25 mouse cellular contexts compared by ENCODE assay signal in genomic region chr6:92737116-92737515, GRCm38 (mm10). TPM values are rescaled to one million over a fixed set of nuclear protein-coding genes. Genes with fewer than 3 reads are reported as not detected.
A peak's percentile ranks its signal among the peaks of the same experiment; 100 is the strongest.
DNase-seq lines count a peak whose midpoint lies in the region; ATAC-seq lines count a peak whose summit lies in the region.
"Had no signal": no experiment of that assay in that cellular context is flagged by ENCODE, and none has a peak within 500 bp of the region (broad histone marks: within the 10 kb centered on the region; RNA-seq: fewer than 3 reads in every experiment).

No protein-coding gene starts in this region.

- DNase-seq in cerebellum, postnatal 36 days = peak; percentile 15 to 16
- DNase-seq in cerebellum, adult 9-11 months = no peak
- DNase-seq in left cerebral cortex, postnatal 4 days = peak; percentile 36
- DNase-seq in left cerebral cortex, postnatal 14 days (ENCODE audit: low spot score in 2 of 2) = no peak
- DNase-seq in kidney, postnatal 10 days = peak; percentile 60
- no peak for DNase-seq in adipocyte (ENCODE audit: low spot score)
- DNase-seq: adrenal gland, postnatal 14 days; gastrocnemius, adult 2 months; gastrocnemius, postnatal 36 days; heart, adult 2 months; heart, postnatal 4 days; liver; lung, adult 2 months; lung, postnatal 10 days; retina, postnatal 1 day; right cerebral cortex, postnatal 14 days; spleen, adult 18-20 months; thymus, postnatal 14 days had no signal

- ATAC-seq in CD4-positive, CD25-positive, alpha-beta regulatory T cell, adult 4 months = no peak
- ATAC-seq: forebrain, embryonic 16.5 days; midbrain, embryonic 13.5 days had no signal

- intact Hi-C loops in left cerebral cortex, postnatal 4 days (cut with DNase I) = no loop called here
- intact Hi-C loops in left cerebral cortex, postnatal 14 days (cut with DNase I) = no loop called here

RNA-seq across cellular contexts. Expression of gene Prickle2, which starts 31.2 kb away (rescaled TPM):
- 10 to 100 TPM; 97.0 to 97.1 TPM for total RNA-seq in left cerebral cortex, postnatal 4 days (2021)
- total RNA-seq in left cerebral cortex, postnatal 14 days (2021) = 100 to 1,000 TPM; 184 to 211 TPM
- polyA plus RNA-seq in CD4-positive, CD25-positive, alpha-beta regulatory T cell, adult 4 months (2017; shearing (Covaris generic)) = under 1 TPM in 1 of 2 experiments, not detected in 1; 0.09 TPM
- total RNA-seq: CH12.LX; megakaryocyte-erythroid progenitor cell, adult 5-6 weeks; monocyte, adult 5-6 weeks had no signal
- polyA plus RNA-seq: erythroblast, embryonic 14.5 days had no signal

Comparison
In these comparisons a context has a peak if more than half of its experiments do, and no peak if none do; other contexts are left out.
1. DNase-seq: peak in cerebellum, postnatal 36 days (2 of 2), left cerebral cortex, postnatal 4 days (single experiment) and kidney, postnatal 10 days (single experiment); none in cerebellum, adult 9-11 months (single experiment), left cerebral cortex, postnatal 14 days (0 of 2) and adipocyte (single experiment).